Mouse (Mus musculus) layer of hippocampus, adult 8-10 months (tissue): Measurements from ENCODE around the gene Dusp1. TPM values are rescaled to one million over a fixed set of nuclear protein-coding genes. Genes with fewer than 3 reads are reported as not detected.

ENCODE experiments used
- DNase-seq, 2 experiments: peaks; one replicate each; pipeline ENCODE4 v3.0.0; 2022; ENCODE audit warnings: low spot score in 2 of 2
- total RNA-seq, 4 experiments: library from RNA; stranded (reverse); gene quantifications; 2 replicates each; pipeline ENCODE4 v1.2.4; 2022

Gene Dusp1
- total RNA-seq, 4 experiments from 2014 or later, result 13.6 to 22.6 (median 20.6) TPM

DNA sequence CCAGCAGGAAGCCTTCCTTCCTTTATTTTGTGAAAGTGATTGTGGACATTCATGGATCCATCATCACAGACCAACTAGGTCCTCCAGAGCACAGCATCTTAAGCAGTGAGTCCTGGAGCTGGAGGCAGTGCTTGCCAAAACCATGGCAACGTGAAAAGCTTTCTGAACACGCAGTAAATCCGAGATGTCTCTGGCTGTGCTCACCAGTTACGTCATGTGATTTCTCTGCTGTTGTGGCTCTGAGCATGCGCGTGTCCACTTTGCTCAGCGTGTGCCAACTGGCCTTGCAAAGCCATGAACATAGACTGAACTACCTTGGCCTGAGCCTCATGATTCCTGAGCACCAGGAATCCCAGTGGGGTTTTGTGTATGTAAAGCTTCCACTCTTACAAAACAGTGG is 36.6 kb downstream of the Dusp1 start:
- peak; percentile 63 to 68 for DNase-seq

DNA sequence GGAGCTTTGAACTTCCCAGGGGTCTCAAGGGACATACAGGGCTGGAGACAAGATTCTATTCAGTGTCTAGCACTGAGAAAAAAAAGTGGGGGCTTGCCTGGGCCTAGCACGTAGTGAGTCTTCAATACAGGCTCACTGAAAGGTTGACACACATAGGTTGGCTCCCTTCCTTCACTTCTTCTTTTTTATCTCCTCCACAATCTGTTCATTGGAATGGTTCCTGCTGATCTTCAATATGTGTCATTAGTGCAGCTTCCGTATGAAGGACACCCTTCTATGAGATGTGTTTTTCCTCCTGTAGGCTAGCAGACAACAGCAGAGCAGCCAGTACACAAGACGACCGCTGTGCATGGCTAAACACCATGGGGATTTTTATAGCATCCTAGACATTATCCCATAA is 37.1 kb downstream of the Dusp1 start:
- DNase-seq, result no peak

- DNase-seq, result no peak
These were observed 37.6 kb downstream of the Dusp1 start for GRCm38 (mm10) chr17:26524316-26524715.

DNA sequence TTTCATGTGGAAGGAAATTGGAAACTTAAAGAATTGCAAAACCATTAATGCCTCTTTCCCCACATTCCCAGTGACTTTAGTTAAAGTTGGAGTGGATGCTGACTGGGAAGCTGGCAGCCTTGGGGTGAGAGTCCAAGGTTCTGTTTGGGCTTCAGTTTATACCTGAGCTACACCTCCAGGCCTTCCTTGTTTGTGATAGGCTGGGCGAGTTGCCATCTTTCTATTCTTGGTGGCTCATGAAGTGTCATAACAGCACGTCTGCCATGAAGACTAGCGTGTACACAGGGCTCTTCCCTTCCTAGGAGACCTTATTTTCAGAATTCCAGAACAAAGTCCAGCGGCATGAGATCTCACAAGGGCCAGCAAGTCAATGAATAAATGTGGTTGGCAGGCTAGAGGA is 39.2 kb downstream of the Dusp1 start:
- no peak for DNase-seq

- no peak for DNase-seq
These were observed 43.6 kb downstream of the Dusp1 start for GRCm38 (mm10) chr17:26518306-26518705.

GRCm38 (mm10) chr17:26515675-26516074 is 46.3 kb downstream of the Dusp1 start:
- DNase-seq, result no peak

DNA sequence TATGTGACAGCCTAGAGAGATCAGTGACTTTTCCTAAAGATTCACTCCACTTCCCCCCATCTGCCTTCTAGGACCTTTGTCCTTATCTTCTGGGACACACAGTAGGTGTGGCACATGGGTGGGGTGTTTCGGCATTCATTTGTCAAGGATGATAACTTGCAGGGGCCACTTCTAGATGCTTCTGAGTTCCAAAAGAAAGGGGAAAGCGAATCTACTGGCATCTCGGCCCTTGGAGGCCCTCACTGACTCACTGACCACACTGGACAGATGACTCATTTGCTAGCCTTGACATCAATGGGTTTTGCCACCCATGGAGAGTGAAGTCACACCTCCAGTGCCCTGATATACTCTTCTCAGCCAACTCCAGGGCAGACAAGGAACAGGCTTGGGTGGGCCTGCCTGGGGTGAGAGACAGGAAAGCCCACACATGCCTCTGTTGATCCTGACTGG is 47.3 kb downstream of the Dusp1 start:
- DNase-seq, result no peak

GRCm38 (mm10) chr17:26513459-26514290 is 48.3 kb downstream of the Dusp1 start:
- DNase-seq, result no peak

GRCm38 (mm10) chr17:26512961-26513360 is 49.0 kb downstream of the Dusp1 start:
- DNase-seq, result no peak

GRCm38 (mm10) chr17:26511816-26512774 is 49.8 kb downstream of the Dusp1 start:
- DNase-seq, result no peak

DNA sequence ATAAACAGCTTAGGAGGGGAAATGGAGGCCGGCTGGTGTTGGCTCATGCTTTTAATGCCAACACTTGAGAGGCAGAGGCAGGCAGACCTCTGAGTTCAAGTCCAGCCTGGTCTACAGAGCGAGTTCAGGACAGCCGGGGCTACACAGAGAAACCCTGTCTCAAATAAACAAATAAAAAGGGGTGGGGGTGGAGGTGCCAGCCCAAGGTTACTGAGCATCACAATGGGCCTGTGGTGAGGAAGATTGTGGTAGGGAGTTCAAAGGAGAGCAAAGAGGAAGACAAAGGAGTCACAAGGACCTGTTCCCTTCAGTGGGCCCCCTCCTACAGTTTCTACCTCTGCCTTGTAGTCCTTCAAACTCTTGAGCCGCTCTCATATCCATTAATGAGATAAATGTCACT is 50.7 kb downstream of the Dusp1 start:
- DNase-seq, result no peak

- no peak for DNase-seq
These were observed 51.5 kb downstream of the Dusp1 start for GRCm38 (mm10) chr17:26510146-26511045.

- DNase-seq, result peak in 1 of 2 experiments; percentile 60
These were observed 52.8 kb downstream of the Dusp1 start for GRCm38 (mm10) chr17:26508961-26509771.

DNA sequence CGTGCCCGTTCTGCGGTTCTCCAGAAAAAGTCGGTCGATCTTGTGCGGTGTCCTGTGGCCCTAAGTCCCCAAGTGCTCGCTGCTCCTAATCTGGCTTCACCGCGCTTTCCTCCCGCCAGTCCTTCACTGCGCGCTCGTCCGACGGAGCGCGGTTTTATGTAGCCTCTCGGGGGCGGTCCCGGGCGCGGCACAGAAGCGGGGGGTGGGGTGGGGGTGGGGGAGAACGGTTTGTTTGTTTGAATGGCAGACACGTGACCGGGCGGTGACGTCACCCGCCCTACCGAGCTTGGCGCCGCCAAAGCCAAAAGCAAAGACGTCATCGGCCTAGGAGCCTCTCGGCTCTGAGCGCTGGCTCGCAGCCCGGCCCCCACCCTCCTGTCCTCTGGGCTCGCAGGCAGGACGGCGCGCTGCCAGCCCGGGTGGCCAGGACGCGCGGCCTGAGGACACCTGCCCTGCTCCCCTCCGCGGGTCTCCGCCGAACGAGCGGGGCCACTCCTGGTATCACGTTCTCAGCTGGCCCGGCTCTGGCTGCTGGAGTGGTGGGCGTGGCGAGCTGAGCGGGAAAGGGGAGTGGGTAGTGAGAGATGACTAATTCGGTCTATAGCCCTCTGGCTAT is 53.5 kb downstream of the Dusp1 start:
- DNase-seq, result peak; percentile 95 to 96

- DNase-seq, result peak; percentile 66 to 76
These were observed 54.0 kb downstream of the Dusp1 start for GRCm38 (mm10) chr17:26507966-26508344.

GRCm38 (mm10) chr17:26506997-26507871 is 54.7 kb downstream of the Dusp1 start:
- peak in 1 of 2 experiments; percentile 38 for DNase-seq

DNA sequence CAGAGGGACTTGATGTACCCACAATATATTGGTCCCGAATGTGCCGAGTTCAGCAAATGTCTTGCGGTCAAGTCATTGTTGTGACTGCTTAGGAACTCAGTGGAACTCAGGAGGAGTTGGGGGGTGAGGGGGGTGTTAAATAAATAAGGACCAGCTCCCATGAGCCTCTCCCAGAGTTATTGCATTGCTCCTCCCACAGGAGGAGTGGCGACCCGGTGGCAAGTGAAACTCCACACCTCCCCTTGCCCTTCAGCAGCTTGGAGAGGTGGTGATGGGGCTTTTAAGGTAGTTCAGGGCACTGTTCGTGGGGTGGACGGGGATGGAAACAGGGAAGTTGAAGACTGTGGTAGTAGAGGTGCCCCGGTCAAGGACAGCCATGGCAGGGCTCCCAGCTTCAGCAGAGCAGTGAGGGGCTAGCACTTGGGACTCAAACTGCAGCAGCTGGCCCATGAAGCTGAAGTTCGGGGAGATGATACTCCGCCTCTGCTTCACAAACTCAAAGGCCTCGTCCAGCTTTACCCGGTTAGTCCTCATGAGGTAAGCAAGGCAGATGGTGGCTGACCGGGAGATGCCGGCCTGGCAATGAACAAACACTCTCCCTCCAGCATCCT is 55.8 kb downstream of the Dusp1 start:
- no peak for DNase-seq

- no peak for DNase-seq
These were observed 56.7 kb downstream of the Dusp1 start for GRCm38 (mm10) chr17:26505181-26505581.
